Mouse (Mus musculus): ENCODE measurements around the gene Maneal. TPM values are rescaled to one million over a fixed set of nuclear protein-coding genes. Genes with fewer than 3 reads are reported as not detected.

The Maneal gene
- total and polyA plus RNA-seq, 3 experiments, result 0.23 to 0.41 (median 0.34) TPM

GRCm38 (mm10) chr4:124850933-124851658 lies 10.9 kb downstream of the Maneal start, which contains the start of gene 1110065P20Rik:
TSS of gene 1110065P20Rik (minus strand) at chr4:124851196.
- Histone ChIP-seq H3K27me3 (ENCODE audit: control insufficient read depth, insufficient read depth, low read length) (no peaks in the 10 kb centered on the region), H3K4me1 (ENCODE audit: control insufficient read depth, insufficient read depth, low read length) (peaks cover 4% of the 10 kb centered on the region), H3K36me3 (ENCODE audit: control insufficient read depth, insufficient read depth, low read length) (no peaks in the 10 kb centered on the region; the same call in 1 of the 2 replicates), H3K27ac (peak within 1 kb of the TSS; percentile 93), H3K79me2 (replicated peaks; ENCODE audit: control insufficient read depth, insufficient read depth, low read length) (no peaks in the 10 kb centered on the region), H3K4me3 (peak within 1 kb of the TSS; percentile 92), H3K9ac (ENCODE audit: low read depth, low read length) (peak within 1 kb of the TSS; percentile 99)
- TF ChIP-seq EP300 (IDR thresholded peaks at IDR 0.05; ENCODE audit: insufficient read depth, low read depth, low read length) (no peak), POLR2A (IDR thresholded peaks at IDR 0.05; ENCODE audit: insufficient read depth, low read depth, low read length) (0 out of 2 replicates have a peak, but pooled peaks have one; percentile 20)
- under 1% methylated on average over 75 of the region's 75 CpGs for WGBS
- intact Hi-C loops (cut with DNase I), result loop anchor here (1.0 to 10.0 kb wide), 3 partner anchors 86 to 214 kb away; partner anchors contain the start of genes 9930104L06Rik, Cdca8, Dnali1 and Sf3a3
- DNase-seq, result peak; percentile 84 to 87

DNA sequence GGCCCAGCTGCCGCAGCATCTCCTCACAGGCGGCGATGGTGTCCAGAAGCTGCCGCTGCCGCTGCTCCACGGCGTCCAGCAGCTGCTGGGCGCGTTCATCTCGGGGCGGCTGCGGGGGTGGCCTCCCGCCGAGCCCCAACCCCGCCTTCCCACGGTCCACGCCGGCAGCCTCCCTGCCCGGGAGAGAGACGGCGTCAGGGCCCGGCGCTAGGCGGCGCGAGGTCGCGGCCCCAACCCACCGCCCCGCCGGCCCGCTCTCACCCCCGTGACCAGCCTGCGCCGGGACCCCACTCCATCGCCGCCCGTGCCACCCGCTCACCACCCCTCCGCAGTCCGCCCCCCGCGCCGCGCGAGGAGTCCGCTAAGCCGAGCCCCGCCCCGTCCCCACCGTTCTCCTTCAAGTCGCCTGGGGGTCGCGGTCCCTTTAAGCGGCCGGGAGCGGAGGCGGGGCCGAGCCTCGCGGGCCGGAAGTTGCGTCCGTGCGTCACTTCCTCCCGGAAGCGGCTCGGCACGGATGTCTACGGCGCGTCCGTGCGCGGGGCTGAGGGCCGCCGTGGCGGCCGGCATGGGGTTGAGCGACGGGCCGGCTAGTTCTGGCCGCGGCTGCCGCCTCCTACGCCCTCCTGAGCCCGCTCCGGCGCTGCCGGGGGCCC lies 11.6 kb downstream of the Maneal start, which contains the start of gene Yrdc:
Gene Yrdc (plus strand): TSS at position 419 of the 653 bp plus-strand sequence.
- H3K79me2 ChIP-seq (replicated peaks; ENCODE audit: control insufficient read depth, insufficient read depth, low read length), result no peaks in the 10 kb centered on the region
- H3K4me1 ChIP-seq (ENCODE audit: control insufficient read depth, insufficient read depth, low read length), result peaks cover 4% of the 10 kb centered on the region
- no peak for TF ChIP-seq EP300 (IDR thresholded peaks at IDR 0.05; ENCODE audit: insufficient read depth, low read depth, low read length)
- TF ChIP-seq CTCF (IDR thresholded peaks at IDR 0.05), result peak; percentile 64
- TF ChIP-seq POLR2A (IDR thresholded peaks at IDR 0.05; ENCODE audit: insufficient read depth, low read depth, low read length), result peak; percentile 64
- peak within 1 kb of the TSS; percentile 93 for H3K27ac ChIP-seq
- H3K9ac ChIP-seq (ENCODE audit: low read depth, low read length), result peak within 1 kb of the TSS; percentile 99
- peak; percentile 96 to 97 for DNase-seq
- no peaks in the 10 kb centered on the region for H3K27me3 ChIP-seq (ENCODE audit: control insufficient read depth, insufficient read depth, low read length)
- no peaks in the 10 kb centered on the region; the same call in 1 of the 2 replicates for H3K36me3 ChIP-seq (ENCODE audit: control insufficient read depth, insufficient read depth, low read length)
- intact Hi-C loops (cut with DNase I), result loop anchor here (1.0 to 10.0 kb wide), 3 partner anchors 87 to 214 kb away; partner anchors contain the start of genes 9930104L06Rik, Cdca8, Dnali1 and Sf3a3
- peak within 1 kb of the TSS; percentile 92 for H3K4me3 ChIP-seq
- WGBS, result under 1% methylated on average over 73 of the region's 90 CpGs

DNA sequence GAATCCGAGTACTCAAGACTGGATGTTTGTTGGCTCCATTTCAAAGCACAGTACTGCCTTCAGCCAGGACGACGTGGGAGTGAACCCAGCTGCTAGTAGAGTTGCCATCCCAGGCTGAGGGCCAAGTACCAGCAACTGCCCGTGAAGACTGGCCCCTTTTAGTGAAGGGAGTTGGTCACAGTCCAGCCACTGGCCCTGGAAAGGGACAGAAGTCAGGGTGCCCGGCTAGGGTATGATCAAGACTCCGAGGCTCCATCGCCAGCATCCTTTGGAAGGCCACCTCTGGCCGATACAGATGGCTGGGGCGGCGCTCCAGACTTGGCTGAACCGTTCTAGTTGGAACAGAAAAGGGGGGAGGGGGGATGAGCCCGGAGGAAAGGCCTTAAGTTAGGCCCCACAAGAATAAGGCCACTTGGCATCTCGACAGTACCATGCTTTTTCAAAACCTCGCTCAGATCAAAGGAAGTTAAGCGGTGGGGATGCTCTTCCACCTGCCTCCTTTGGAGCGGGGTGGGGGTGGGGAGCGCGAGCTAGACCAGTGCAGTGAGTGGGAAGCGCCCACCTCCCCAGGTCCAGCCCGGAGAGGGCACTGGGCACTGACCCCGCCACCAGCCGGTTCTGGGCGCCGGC lies 12.2 kb downstream of the Maneal start:
- Histone ChIP-seq H3K79me2 (replicated peaks; ENCODE audit: control insufficient read depth, insufficient read depth, low read length) (no peaks in the 10 kb centered on the region), H3K4me3 (peak overlapping the region; percentile 92), H3K9ac (ENCODE audit: low read depth, low read length) (peak overlapping the region; percentile 99), H3K4me1 (ENCODE audit: control insufficient read depth, insufficient read depth, low read length) (peaks cover 4% of the 10 kb centered on the region), H3K27me3 (ENCODE audit: control insufficient read depth, insufficient read depth, low read length) (no peaks in the 10 kb centered on the region), H3K36me3 (ENCODE audit: control insufficient read depth, insufficient read depth, low read length) (no peaks in the 10 kb centered on the region; the same call in 1 of the 2 replicates), H3K27ac (peak overlapping the region; percentile 93)
- intact Hi-C loops (cut with DNase I), result loop anchor here (1.0 to 10.0 kb wide), 4 partner anchors 88 to 215 kb away; partner anchors contain the start of genes 9930104L06Rik, Cdca8, Dnali1 and Inpp5b
- DNase-seq, result peak; percentile 50 to 57
- WGBS, result 1% methylated on average over 24 of the region's 24 CpGs
- no peak for TF ChIP-seq CTCF (IDR thresholded peaks at IDR 0.05)
- TF ChIP-seq POLR2A (IDR thresholded peaks at IDR 0.05; ENCODE audit: insufficient read depth, low read depth, low read length), result no peak
- no peak for TF ChIP-seq EP300 (IDR thresholded peaks at IDR 0.05; ENCODE audit: insufficient read depth, low read depth, low read length)

DNA sequence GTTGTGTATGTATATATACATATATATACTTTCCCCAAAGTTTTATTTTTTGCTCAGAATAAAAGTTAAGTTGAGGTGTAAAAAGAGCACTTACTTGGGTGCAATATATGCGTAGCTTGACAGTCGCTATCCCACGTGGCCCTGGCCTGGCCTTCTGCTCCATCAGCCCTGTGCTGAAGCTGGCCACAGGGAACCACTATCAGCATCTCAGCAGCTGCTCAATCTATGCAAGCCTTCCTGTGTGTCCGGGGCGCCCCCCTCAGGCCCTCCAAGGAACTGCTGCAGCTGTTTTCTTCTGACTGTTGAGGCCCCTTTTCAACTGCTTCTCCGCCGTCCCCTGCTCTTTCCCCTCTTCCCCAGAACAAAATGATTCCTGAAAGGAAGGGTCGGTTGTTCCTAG lies 14.4 kb downstream of the Maneal start:
- intact Hi-C loops (cut with DNase I), result loop anchor here (1.0 to 5.0 kb wide), 2 partner anchors 45 to 105 kb away; partner anchors contain the start of genes Inpp5b and Mtf1
- 11% methylated on average over 8 of the region's 8 CpGs for WGBS
- Histone ChIP-seq H3K9ac (ENCODE audit: low read depth, low read length) (no peak overlapping the region), H3K4me1 (ENCODE audit: control insufficient read depth, insufficient read depth, low read length) (peaks cover 4% of the 10 kb centered on the region), H3K27me3 (ENCODE audit: control insufficient read depth, insufficient read depth, low read length) (no peaks in the 10 kb centered on the region), H3K4me3 (no peak overlapping the region), H3K27ac (no peak overlapping the region), H3K79me2 (replicated peaks; ENCODE audit: control insufficient read depth, insufficient read depth, low read length) (no peaks in the 10 kb centered on the region), H3K36me3 (ENCODE audit: control insufficient read depth, insufficient read depth, low read length) (no peaks in the 10 kb centered on the region)
- no peak for TF ChIP-seq EP300 (IDR thresholded peaks at IDR 0.05; ENCODE audit: insufficient read depth, low read depth, low read length)
- TF ChIP-seq POLR2A (IDR thresholded peaks at IDR 0.05; ENCODE audit: insufficient read depth, low read depth, low read length), result no peak
- no peak; the same call in 1 of the 2 replicates for TF ChIP-seq CTCF (IDR thresholded peaks at IDR 0.05)
- peak; percentile 76 to 85 for DNase-seq

- Histone ChIP-seq H3K9ac (ENCODE audit: low read depth, low read length) (no peak overlapping the region), H3K27ac (no peak overlapping the region), H3K36me3 (ENCODE audit: control insufficient read depth, insufficient read depth, low read length) (no peaks in the 10 kb centered on the region), H3K4me1 (ENCODE audit: control insufficient read depth, insufficient read depth, low read length) (no peaks in the 10 kb centered on the region), H3K27me3 (ENCODE audit: control insufficient read depth, insufficient read depth, low read length) (no peaks in the 10 kb centered on the region), H3K4me3 (no peak overlapping the region), H3K79me2 (replicated peaks; ENCODE audit: control insufficient read depth, insufficient read depth, low read length) (no peaks in the 10 kb centered on the region)
- no peak for TF ChIP-seq POLR2A (IDR thresholded peaks at IDR 0.05; ENCODE audit: insufficient read depth, low read depth, low read length)
- peak; percentile 77 for TF ChIP-seq CTCF (IDR thresholded peaks at IDR 0.05)
- DNase-seq, result peak in 1 of 2 experiments; percentile 39
- WGBS, result 63% methylated on average over 11 of the region's 11 CpGs
- intact Hi-C loops (cut with DNase I), result no loop called here
Observed at GRCm38 (mm10) chr4:124843493-124843892, 18.5 kb downstream of the Maneal start.

Data from heart, adult 2 months (tissue).